Mouse (Mus musculus) urinary bladder, postnatal 36 days (tissue): ENCODE results near the gene Emc10.

Experiments
- DNase-seq, 2 experiments: peaks; one replicate each; pipeline ENCODE4 v3.0.0; 2022; ENCODE audit warnings: low spot score in 2 of 2, mixed read lengths in 1 of 2

Gene Emc10

GRCm38 (mm10) chr7:44463556-44464225 is 32.6 kb downstream of the Emc10 start:
- no peak for DNase-seq

- no peak for DNase-seq
Measured at GRCm38 (mm10) chr7:44463056-44463425, 33.3 kb downstream of the Emc10 start.

- DNase-seq: no peak
Measured at GRCm38 (mm10) chr7:44462218-44463055, 33.9 kb downstream of the Emc10 start.

GRCm38 (mm10) chr7:44461503-44462217 is 34.7 kb downstream of the Emc10 start:
- no peak for DNase-seq

- DNase-seq: no peak
Measured at GRCm38 (mm10) chr7:44460767-44461502, 35.4 kb downstream of the Emc10 start.

- no peak for DNase-seq
Measured at GRCm38 (mm10) chr7:44460067-44460466, 36.3 kb downstream of the Emc10 start.

GRCm38 (mm10) chr7:44456302-44456701 is 40.0 kb downstream of the Emc10 start:
- no peak for DNase-seq

- no peak for DNase-seq
Measured at GRCm38 (mm10) chr7:44453256-44453655, 43.1 kb downstream of the Emc10 start.

GRCm38 (mm10) chr7:44446070-44446855 is 50.1 kb downstream of the Emc10 start:
- no peak for DNase-seq

GRCm38 (mm10) chr7:44445528-44445923 is 50.8 kb downstream of the Emc10 start:
- DNase-seq: no peak

- no peak for DNase-seq
Measured at GRCm38 (mm10) chr7:44444886-44445527, 51.3 kb downstream of the Emc10 start.

- DNase-seq: no peak
Measured at GRCm38 (mm10) chr7:44443268-44444173, 52.8 kb downstream of the Emc10 start.

- no peak for DNase-seq
Measured at GRCm38 (mm10) chr7:44442407-44442821, 53.9 kb downstream of the Emc10 start.

GRCm38 (mm10) chr7:44441648-44442109 is 54.6 kb downstream of the Emc10 start:
- no peak for DNase-seq

GRCm38 (mm10) chr7:44441180-44441579 is 55.1 kb downstream of the Emc10 start:
- DNase-seq: no peak

GRCm38 (mm10) chr7:44440479-44440878 is 55.9 kb downstream of the Emc10 start:
- DNase-seq: no peak
